Mouse (Mus musculus): ENCODE results near the gene Platr17. TPM values are rescaled to one million over a fixed set of nuclear protein-coding genes. Genes with fewer than 3 reads are reported as not detected.
A peak's percentile ranks its signal among the peaks of the same experiment; 100 is the strongest.
"Not testable (repeated sequence)": the region's sequence is repeated elsewhere in the genome, so short reads cannot be mapped to it uniquely, and the experiment has no call there.

Platr17 gene
- polyA plus RNA-seq, 1 experiment from 2014 or later = not detected

DNA sequence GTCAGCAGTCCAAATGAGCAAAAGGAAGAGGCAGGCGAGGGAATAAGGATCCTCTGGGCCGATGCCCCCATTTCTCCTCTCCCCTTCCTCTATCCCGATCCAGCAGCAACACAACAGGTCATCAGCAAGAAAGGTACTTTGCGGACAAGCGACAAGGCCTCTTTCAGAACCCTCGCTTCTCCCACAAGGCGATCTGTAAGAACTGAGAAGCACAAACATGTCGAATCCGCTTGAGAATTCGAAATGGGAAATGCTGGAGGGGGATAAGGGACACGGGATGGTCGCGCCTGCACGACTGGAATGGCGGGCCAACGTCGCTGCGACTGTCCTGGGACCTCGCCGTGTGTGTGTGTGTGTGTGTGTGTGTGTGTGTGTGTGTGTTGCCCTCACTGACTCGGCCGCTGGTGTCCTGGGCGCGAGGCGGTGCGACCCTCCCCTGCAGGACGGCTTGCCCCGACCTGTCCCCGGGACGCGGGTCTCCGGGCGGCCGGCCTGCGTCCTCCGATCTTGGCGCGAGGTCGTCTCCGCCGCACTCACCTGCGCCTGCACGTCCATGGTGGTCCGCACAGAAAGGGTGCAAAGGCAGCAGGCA is 14.9 kb upstream of the Platr17 start:
- peak overlapping the region; percentile 60 for H3K4me2 ChIP-seq (ENCODE audit: low read length)
- DNase-seq (ENCODE audit: low spot score); H3K27ac ChIP-seq (ENCODE audit: low read depth, low read length); H3K9me3 ChIP-seq (replicated peaks; ENCODE audit: control insufficient read depth, low read length); H3K4me1 ChIP-seq (ENCODE audit: control insufficient read depth, insufficient read depth, low read length); ATAC-seq; H3K27me3 ChIP-seq (replicated peaks; ENCODE audit: control insufficient read depth, insufficient read depth, low read length); H3K36me3 ChIP-seq (ENCODE audit: control insufficient read depth, insufficient read depth, low read length): not testable (repeated sequence)
- peak overlapping the region; percentile 65 for H3K9ac ChIP-seq (ENCODE audit: low read length)
- H3K4me3 ChIP-seq (ENCODE audit: low read depth, low read length) = peak overlapping the region; percentile 54
- WGBS = under 1% methylated on average over 43 of the region's 44 CpGs

DNA sequence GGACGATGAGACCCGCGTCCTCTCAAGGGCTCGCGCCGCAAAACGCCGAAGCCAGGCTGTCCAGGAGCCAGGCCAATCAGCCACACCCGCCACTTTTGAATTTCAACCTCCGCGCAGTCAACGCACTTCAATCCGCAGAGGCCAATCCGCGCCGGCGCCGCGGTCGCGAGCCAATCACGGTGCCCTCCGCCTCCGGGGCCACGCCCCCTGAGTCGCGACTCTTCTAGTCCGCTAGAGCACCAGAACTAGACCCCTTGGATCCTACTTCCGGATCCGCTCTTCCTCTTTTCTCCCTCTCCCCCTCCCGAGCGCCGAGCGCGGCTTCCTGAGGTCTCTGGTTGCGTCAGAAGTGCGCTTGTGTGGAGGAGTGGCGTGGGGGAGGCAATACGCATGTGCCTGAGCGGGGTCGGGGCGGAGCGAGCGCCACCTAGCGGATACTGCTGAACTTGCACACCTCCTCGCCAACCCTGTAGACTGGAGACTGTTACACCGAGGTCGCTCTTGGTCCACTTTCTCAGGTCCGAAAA is 14.3 kb upstream of the Platr17 start, which contains the start of gene Kifc1:
Gene Kifc1, minus strand, starts transcription at position 129 of the 527 bp plus-strand sequence.
- Histone ChIP-seq H3K4me2 (ENCODE audit: low read length) (peak within 1 kb of the TSS; percentile 60), H3K4me3 (ENCODE audit: low read depth, low read length) (peak within 1 kb of the TSS; percentile 54), H3K9ac (ENCODE audit: low read length) (peak within 1 kb of the TSS; percentile 65), H3K36me3 (ENCODE audit: control insufficient read depth, insufficient read depth, low read length) (peaks cover 8% of the 10 kb centered on the region), H3K27me3 (replicated peaks; ENCODE audit: control insufficient read depth, insufficient read depth, low read length) (no peaks in the 10 kb centered on the region), H3K4me1 (ENCODE audit: control insufficient read depth, insufficient read depth, low read length) (peaks cover 4% of the 10 kb centered on the region; the same call in 1 of the 2 replicates), H3K9me3 (replicated peaks; ENCODE audit: control insufficient read depth, low read length) (no peaks in the 10 kb centered on the region), H3K27ac (ENCODE audit: low read depth, low read length) (no peak within 1 kb of the TSS)
- WGBS = 0% methylated on average over 49 of the region's 49 CpGs
- ATAC-seq (peak; percentile 100), DNase-seq (ENCODE audit: low spot score) (peak; percentile 100)

DNA sequence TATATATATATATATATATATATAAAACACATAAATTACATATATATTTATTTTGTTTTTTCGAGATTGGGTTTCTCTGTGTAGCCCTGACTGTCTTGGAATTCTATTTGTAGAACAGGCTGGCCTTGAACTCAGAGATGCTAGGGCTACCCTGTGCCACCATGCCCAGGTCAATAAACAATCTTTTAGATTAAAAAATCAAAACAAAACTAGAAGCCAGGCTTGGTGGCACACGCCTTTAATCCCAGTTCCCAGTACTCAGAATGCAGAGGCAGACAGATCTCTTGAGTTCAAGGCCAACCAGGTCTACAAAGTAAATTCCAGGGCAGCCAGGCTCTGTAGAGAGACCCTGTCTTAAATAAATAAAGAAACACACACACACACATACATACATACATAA is 13.6 kb upstream of the Platr17 start:
- DNase-seq (ENCODE audit: low spot score) (no peak), ATAC-seq (no peak)
- Histone ChIP-seq H3K9ac (ENCODE audit: low read length) (no peak overlapping the region), H3K27me3 (replicated peaks; ENCODE audit: control insufficient read depth, insufficient read depth, low read length) (no peaks in the 10 kb centered on the region), H3K27ac (ENCODE audit: low read depth, low read length) (no peak overlapping the region), H3K4me1 (ENCODE audit: control insufficient read depth, insufficient read depth, low read length) (peaks cover 4% of the 10 kb centered on the region; the same call in 1 of the 2 replicates), H3K4me3 (ENCODE audit: low read depth, low read length) (no peak overlapping the region), H3K9me3 (replicated peaks; ENCODE audit: control insufficient read depth, low read length) (no peaks in the 10 kb centered on the region), H3K36me3 (ENCODE audit: control insufficient read depth, insufficient read depth, low read length) (peaks cover under 1% of the 10 kb centered on the region; the same call in 1 of the 2 replicates), H3K4me2 (ENCODE audit: low read length) (no peak overlapping the region)
- 73% methylated on average over 2 of the region's 2 CpGs for WGBS

DNA sequence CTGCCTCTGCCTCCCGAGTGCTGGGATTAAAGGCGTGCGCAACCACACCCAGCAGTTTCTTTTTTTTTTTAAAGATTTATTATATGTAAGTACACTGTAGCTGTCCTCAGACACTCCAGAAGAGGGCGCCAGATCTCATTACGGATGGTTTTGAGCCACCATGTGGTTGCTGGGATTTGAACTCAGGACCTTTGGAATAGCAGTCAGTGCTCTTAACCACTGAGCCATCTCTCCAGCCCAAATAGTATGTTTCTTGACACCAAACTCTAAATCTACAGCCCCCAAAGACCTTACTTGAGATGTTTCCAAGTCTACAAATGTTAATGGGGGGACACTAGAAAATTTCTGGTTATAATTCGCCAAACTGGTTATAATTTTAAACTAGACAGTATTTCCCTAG is 13.0 kb upstream of the Platr17 start:
- not testable (repeated sequence) for H3K27ac ChIP-seq (ENCODE audit: low read depth, low read length); H3K4me2 ChIP-seq (ENCODE audit: low read length); H3K27me3 ChIP-seq (replicated peaks; ENCODE audit: control insufficient read depth, insufficient read depth, low read length); H3K36me3 ChIP-seq (ENCODE audit: control insufficient read depth, insufficient read depth, low read length); H3K9ac ChIP-seq (ENCODE audit: low read length); H3K4me1 ChIP-seq (ENCODE audit: control insufficient read depth, insufficient read depth, low read length); ATAC-seq; DNase-seq (ENCODE audit: low spot score); H3K9me3 ChIP-seq (replicated peaks; ENCODE audit: control insufficient read depth, low read length); H3K4me3 ChIP-seq (ENCODE audit: low read depth, low read length)
- 71% methylated on average over 6 of the region's 6 CpGs for WGBS

DNA sequence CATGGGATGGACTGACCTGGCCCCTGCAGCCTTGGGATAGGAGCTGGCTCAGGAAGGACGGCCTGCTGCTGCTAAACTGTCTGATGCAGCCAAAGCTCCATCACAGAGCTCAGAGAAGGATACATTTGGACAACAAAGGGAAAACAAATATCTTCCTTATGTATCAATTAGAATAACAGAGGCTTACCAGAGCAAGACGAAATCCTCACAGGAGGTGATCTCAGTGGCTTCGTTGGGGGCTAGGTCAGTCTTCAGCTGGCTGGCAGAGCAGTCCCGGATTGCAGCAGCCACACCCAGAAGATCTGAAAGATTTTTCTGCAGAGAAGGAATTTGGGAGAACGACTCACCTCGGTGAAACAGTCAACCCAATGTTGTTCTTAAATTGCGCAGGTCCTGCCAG is 12.5 kb upstream of the Platr17 start:
- Histone ChIP-seq H3K4me3 (ENCODE audit: low read depth, low read length) (no peak overlapping the region), H3K4me1 (ENCODE audit: control insufficient read depth, insufficient read depth, low read length) (peaks cover 4% of the 10 kb centered on the region; the same call in 1 of the 2 replicates), H3K27ac (ENCODE audit: low read depth, low read length) (no peak overlapping the region), H3K9me3 (replicated peaks; ENCODE audit: control insufficient read depth, low read length) (no peaks in the 10 kb centered on the region), H3K27me3 (replicated peaks; ENCODE audit: control insufficient read depth, insufficient read depth, low read length) (no peaks in the 10 kb centered on the region), H3K4me2 (ENCODE audit: low read length) (no peak overlapping the region), H3K36me3 (ENCODE audit: control insufficient read depth, insufficient read depth, low read length) (no peaks in the 10 kb centered on the region), H3K9ac (ENCODE audit: low read length) (no peak overlapping the region)
- DNase-seq (ENCODE audit: low spot score) (no peak), ATAC-seq (no peak)
- WGBS = 27% methylated on average over 7 of the region's 7 CpGs

DNA sequence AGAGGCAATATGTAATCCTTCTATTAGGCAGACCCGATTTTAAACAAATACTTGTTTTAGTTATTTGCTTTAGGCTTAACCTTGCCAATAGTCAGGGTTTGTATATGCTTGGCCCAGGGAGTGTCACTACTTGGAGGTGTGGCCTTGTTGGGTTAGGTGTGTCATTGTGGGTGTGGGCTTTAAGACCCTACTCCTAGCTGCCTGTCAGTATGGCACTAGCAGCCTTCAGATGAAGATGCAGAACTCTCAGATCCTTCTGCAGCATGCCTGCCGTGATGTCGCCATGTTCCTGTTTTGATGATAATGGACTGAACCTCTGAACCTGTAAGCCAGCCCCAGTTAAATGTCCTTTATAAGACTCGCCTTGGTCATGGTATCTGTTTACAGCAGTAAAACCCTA is 11.9 kb upstream of the Platr17 start:
- not testable (repeated sequence) for DNase-seq (ENCODE audit: low spot score); H3K27me3 ChIP-seq (replicated peaks; ENCODE audit: control insufficient read depth, insufficient read depth, low read length); H3K27ac ChIP-seq (ENCODE audit: low read depth, low read length); H3K4me2 ChIP-seq (ENCODE audit: low read length); H3K36me3 ChIP-seq (ENCODE audit: control insufficient read depth, insufficient read depth, low read length); H3K9me3 ChIP-seq (replicated peaks; ENCODE audit: control insufficient read depth, low read length); H3K4me3 ChIP-seq (ENCODE audit: low read depth, low read length); H3K4me1 ChIP-seq (ENCODE audit: control insufficient read depth, insufficient read depth, low read length); ATAC-seq; H3K9ac ChIP-seq (ENCODE audit: low read length)
- 81% methylated on average over 4 of the region's 4 CpGs for WGBS

DNA sequence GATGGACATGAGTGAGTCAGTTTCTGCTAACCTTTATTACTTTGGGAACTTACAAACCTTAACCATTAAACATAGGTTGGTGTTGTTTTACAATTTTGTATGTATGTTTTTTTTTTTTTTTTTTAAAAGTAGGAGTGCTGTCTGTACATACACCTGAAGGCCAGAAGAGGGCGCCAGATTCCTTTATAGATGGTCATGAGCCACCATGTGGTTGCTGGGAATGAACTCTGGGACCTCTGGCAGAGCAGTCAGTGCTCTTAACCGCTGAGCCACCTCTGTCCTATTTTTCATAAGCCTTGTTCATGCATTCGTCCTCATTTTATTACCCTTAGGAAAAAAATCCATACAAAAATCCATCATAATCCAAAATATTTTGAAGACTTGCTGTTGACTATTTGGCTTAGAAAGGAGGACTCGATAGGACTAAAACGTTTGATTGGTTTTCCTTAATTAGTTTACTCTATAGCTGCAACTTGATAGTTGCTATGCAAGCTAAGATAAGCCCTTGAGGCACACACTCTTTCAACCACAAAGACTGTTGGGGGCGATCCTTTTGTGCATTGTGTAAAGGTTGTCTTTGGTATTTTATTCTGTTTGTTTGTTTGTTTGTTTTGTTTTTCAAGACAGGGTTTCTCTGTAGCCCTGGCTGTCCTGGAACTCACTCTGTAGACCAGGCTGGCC is 7.7 kb upstream of the Platr17 start:
- WGBS = 43% methylated on average over 6 of the region's 6 CpGs
- Histone ChIP-seq H3K36me3 (ENCODE audit: control insufficient read depth, insufficient read depth, low read length) (no peaks in the 10 kb centered on the region), H3K4me3 (ENCODE audit: low read depth, low read length) (no peak overlapping the region), H3K9ac (ENCODE audit: low read length) (no peak overlapping the region), H3K27ac (ENCODE audit: low read depth, low read length) (no peak overlapping the region), H3K9me3 (replicated peaks; ENCODE audit: control insufficient read depth, low read length) (no peaks in the 10 kb centered on the region), H3K4me2 (ENCODE audit: low read length) (no peak overlapping the region), H3K4me1 (ENCODE audit: control insufficient read depth, insufficient read depth, low read length) (no peaks in the 10 kb centered on the region), H3K27me3 (replicated peaks; ENCODE audit: control insufficient read depth, insufficient read depth, low read length) (no peaks in the 10 kb centered on the region)
- ATAC-seq (no peak), DNase-seq (ENCODE audit: low spot score) (peak; percentile 73)

DNA sequence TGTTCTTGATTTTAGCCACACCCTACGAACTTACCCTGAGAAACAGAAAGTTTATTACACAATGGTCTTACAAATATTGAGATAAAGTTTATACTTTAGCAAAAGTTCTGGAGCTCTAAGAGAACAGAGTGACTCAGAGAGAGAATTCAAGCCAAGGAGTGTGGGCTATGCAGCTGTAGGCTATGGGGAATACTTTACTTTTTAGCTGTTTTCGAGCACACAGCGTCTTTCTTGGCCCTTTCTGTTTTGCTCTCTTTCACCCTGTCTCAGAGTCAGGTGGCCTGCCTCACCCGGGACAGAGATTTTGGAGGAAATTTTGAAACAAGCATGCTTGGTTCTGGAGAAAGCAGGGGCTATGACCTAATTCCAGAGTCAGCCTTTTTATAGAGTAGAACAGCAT is 6.7 kb upstream of the Platr17 start:
- not testable (repeated sequence) for ATAC-seq; H3K27ac ChIP-seq (ENCODE audit: low read depth, low read length); H3K9me3 ChIP-seq (replicated peaks; ENCODE audit: control insufficient read depth, low read length); DNase-seq (ENCODE audit: low spot score); H3K27me3 ChIP-seq (replicated peaks; ENCODE audit: control insufficient read depth, insufficient read depth, low read length); H3K4me2 ChIP-seq (ENCODE audit: low read length); H3K4me1 ChIP-seq (ENCODE audit: control insufficient read depth, insufficient read depth, low read length); H3K36me3 ChIP-seq (ENCODE audit: control insufficient read depth, insufficient read depth, low read length); H3K4me3 ChIP-seq (ENCODE audit: low read depth, low read length); H3K9ac ChIP-seq (ENCODE audit: low read length)
- 86% methylated on average over 4 of the region's 4 CpGs for WGBS

DNA sequence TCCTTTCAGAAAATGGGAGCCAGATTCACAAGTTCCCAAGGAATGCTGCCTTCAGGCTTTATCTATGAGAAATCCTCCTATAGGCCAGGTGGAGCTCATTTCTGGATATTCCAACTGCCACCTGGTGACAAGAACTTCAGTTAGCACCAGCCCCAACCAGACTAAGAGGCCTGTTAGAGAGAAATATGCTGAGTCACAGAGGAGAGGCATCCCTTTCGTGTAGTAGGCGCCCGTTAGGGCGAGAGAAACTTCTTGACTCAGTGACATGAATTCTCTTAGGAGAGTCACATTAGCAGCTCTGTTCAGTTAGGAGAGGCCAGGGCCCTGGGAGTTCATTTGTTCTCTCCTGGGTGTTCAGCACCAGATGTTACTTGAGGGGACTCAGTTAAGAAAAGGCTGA is 5.3 kb upstream of the Platr17 start:
- DNase-seq (ENCODE audit: low spot score) (no peak), ATAC-seq (no peak)
- H3K9ac ChIP-seq (ENCODE audit: low read length) = no peak overlapping the region
- 83% methylated on average over 4 of the region's 4 CpGs for WGBS
- no peaks in the 10 kb centered on the region for H3K9me3 ChIP-seq (replicated peaks; ENCODE audit: control insufficient read depth, low read length)
- no peak overlapping the region for H3K4me3 ChIP-seq (ENCODE audit: low read depth, low read length)
- H3K27ac ChIP-seq (ENCODE audit: low read depth, low read length) = no peak overlapping the region
- H3K4me2 ChIP-seq (ENCODE audit: low read length) = no peak overlapping the region
- no peaks in the 10 kb centered on the region for H3K4me1 ChIP-seq (ENCODE audit: control insufficient read depth, insufficient read depth, low read length)
- no peaks in the 10 kb centered on the region for H3K36me3 ChIP-seq (ENCODE audit: control insufficient read depth, insufficient read depth, low read length)
- H3K27me3 ChIP-seq (replicated peaks; ENCODE audit: control insufficient read depth, insufficient read depth, low read length) = no peaks in the 10 kb centered on the region
